Mouse (Mus musculus) small intestine, adult 2 months (tissue): ENCODE results near the gene Sertad4. TPM values are rescaled to one million over a fixed set of nuclear protein-coding genes. Genes with fewer than 3 reads are reported as not detected.

Experiments
- H3K27ac ChIP-seq: fragments of 200-500 bp; 2 replicates; pipeline ENCODE4 v1.5.1; 2012; ENCODE audit warnings: low read depth, low read length, control low read depth, inconsistent platforms; ENCODE audit not compliant: insufficient read depth
- H3K27me3 ChIP-seq: fragments of 200-500 bp; 2 replicates; pipeline ENCODE4 v1.6.1; 2012; ENCODE audit warnings: mild to moderate bottlenecking, moderate library complexity, low read length, inconsistent platforms; ENCODE audit not compliant: control insufficient read depth, insufficient read depth
- H3K36me3 ChIP-seq: fragments of 200-500 bp; 2 replicates; pipeline ENCODE4 v1.6.1; 2012; ENCODE audit warnings: mild to moderate bottlenecking, low read length, control low read depth, inconsistent platforms; ENCODE audit not compliant: control insufficient read depth, insufficient read depth
- H3K4me1 ChIP-seq: fragments of 200-500 bp; 2 replicates; pipeline ENCODE4 v1.6.1; 2012; ENCODE audit warnings: low read length, inconsistent platforms, mixed read lengths; ENCODE audit not compliant: control insufficient read depth, insufficient read depth, insufficient read length
- H3K4me3 ChIP-seq: fragments of 200-500 bp; 2 replicates; pipeline ENCODE4 v1.5.1; 2012; ENCODE audit warnings: low read depth, mild to moderate bottlenecking, control low read depth, inconsistent platforms, low read length, moderate library complexity
- CTCF ChIP-seq: fragments of 200-500 bp; IDR thresholded peaks from 2 replicates; pipeline ENCODE4 v1.5.1; 2012; ENCODE audit warnings: low read depth, mild to moderate bottlenecking, control low read depth, inconsistent platforms, low read length, moderate library complexity, mixed read lengths; ENCODE audit not compliant: insufficient replicate concordance, insufficient read length; ENCODE audit errors: extremely low read depth
- POLR2A ChIP-seq: fragments of 200-500 bp; IDR thresholded peaks from 2 replicates; pipeline ENCODE4 v1.6.1; 2012; ENCODE audit warnings: low read depth, mild to moderate bottlenecking, control low read depth, inconsistent platforms, low read length, moderate library complexity
- WGBS: fragments of 180-500 bp; shearing (Covaris S2); methylation state at CpG from one replicate; pipeline ENCODE4 v1.1.7; 2018; 5-methylcytosine and 5-hydroxymethylcytosine counted together
- polyA plus RNA-seq: library from polyadenylated mRNA; depleted of rRNA; stranded (reverse); fragments of >200 nt; gene quantifications from 2 replicates; pipeline ENCODE4 v1.2.3, GENCODE M21; 2012

Sertad4 gene
- polyA plus RNA-seq, 1 experiment: 0.79 TPM

DNA sequence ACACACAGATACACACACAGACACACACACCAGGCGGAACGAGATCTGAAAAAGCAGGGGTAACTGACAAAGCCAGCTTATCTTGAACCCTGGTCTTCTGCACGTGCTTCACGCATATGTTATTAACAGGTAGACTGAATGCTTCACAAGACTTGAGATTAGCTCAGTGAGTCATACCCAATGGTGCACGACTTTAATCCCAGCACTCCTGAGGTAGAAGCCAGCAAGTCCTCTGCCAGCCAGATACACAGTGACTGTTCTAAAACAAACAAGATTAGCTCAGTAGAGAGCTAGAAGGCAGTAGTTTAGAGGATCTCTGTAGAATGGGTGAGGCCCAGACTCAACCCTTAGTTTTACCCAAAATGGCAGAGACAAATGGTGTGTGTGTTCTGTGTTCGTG lies 4.7 kb upstream of the Sertad4 start:
- Histone ChIP-seq H3K4me3 (no peak overlapping the region), H3K27me3 (peaks cover 11% of the 10 kb centered on the region), H3K4me1 (no peaks in the 10 kb centered on the region), H3K36me3 (no peaks in the 10 kb centered on the region), H3K27ac (no peak overlapping the region)
- WGBS: 61% methylated on average over 6 of the region's 6 CpGs
- TF ChIP-seq POLR2A (no peak), CTCF (no peak)

DNA sequence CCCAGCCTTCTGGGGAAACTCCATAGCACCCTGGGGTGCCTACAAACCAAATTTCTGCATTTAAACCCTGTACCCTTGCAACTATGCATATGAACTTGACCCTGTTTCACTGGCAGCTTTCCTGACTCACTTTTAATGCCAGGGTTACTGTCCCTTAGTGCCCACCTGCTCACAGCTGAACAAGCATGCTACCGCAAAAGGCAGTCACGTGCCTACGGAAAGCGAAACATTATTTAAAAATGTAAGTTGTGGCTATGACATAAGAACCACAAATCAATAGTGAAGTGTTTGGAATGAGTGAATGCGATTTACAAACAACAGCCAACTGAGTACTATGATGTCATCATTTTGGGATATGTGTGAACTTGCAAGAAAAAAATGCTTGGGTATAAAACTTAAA lies 2.0 kb upstream of the Sertad4 start:
- H3K4me3 ChIP-seq: no peak overlapping the region
- no peaks in the 10 kb centered on the region for H3K4me1 ChIP-seq
- no peak for TF ChIP-seq CTCF
- no peak for TF ChIP-seq POLR2A
- H3K27me3 ChIP-seq: peaks cover 23% of the 10 kb centered on the region
- 82% methylated on average over 5 of the region's 5 CpGs for WGBS
- H3K36me3 ChIP-seq: no peaks in the 10 kb centered on the region
- no peak overlapping the region for H3K27ac ChIP-seq

DNA sequence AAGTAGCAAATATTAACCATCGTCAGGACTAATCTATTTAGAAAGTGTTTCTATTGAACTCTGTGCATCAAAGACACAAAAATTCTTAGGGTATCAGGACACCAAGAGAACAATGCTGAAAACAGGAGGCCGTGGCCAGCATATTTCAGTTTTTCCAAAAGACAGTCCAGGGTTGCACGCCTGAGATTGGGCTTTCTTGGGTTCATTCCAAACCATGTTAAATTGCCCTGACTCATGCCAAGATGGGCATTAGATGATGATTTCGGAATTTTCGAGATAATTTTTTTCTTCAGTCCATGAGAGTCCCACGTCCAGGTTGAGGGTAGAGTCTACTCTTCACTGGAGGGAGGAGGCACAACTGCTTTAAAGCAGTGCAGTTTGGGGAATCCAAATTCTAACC lies 1.4 kb upstream of the Sertad4 start:
- Histone ChIP-seq H3K4me3 (no peak overlapping the region), H3K36me3 (no peaks in the 10 kb centered on the region), H3K27ac (no peak overlapping the region), H3K4me1 (no peaks in the 10 kb centered on the region), H3K27me3 (peaks cover 23% of the 10 kb centered on the region)
- TF ChIP-seq CTCF: no peak
- TF ChIP-seq POLR2A: no peak
- 71% methylated on average over 6 of the region's 6 CpGs for WGBS

DNA sequence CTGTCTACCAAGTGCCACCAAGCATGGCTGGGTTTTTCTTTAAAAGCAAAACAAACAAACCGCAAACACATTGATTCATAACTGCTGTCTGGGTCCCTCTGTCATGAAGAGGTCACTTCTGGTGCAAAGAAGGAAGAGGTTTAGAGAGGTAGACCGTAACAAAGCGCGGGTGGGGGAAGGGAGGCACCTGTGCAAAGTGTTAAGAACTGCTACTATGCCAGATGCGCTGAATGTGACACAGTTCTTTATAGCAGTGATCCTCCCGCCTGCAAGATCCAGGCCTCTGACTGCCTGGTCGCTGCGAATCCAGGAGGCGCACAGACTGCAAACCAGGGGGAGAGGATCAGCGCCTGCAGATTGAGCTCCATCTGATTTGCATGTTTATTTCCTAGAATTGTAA lies 855 bp upstream of the Sertad4 start:
- H3K27me3 ChIP-seq: peaks cover 23% of the 10 kb centered on the region
- no peaks in the 10 kb centered on the region for H3K4me1 ChIP-seq
- no peak overlapping the region for H3K27ac ChIP-seq
- no peak overlapping the region for H3K4me3 ChIP-seq
- TF ChIP-seq CTCF (no peak), POLR2A (no peak)
- 46% methylated on average over 10 of the region's 10 CpGs for WGBS
- no peaks in the 10 kb centered on the region for H3K36me3 ChIP-seq

DNA sequence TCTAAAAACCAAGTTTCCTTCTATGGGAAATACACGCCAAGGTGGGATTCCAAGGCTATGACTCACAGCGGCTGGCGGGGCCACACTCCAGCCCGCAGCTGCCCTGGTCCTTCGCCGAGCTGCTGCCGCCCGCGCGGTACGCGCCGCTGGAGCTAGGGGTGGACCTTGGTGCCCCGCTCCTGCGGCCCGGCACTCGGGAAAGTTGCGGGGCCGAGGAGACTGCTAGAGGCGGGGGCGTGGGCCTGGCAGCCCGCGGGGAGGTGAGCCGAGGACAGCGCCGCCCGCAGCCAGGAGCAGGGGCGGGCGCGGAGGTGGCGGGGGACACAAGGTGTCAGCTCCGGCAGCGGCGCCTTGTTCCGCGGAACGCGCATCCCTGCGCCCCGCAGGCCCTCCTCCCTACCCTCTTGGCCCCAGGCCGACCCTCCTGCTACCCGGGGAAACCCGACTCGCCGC lies 711 bp downstream of the Sertad4 start:
- Histone ChIP-seq H3K27ac (peak overlapping the region; percentile 30; the same call in 1 of the 2 replicates), H3K4me1 (no peaks in the 10 kb centered on the region), H3K4me3 (peak overlapping the region; percentile 73), H3K36me3 (no peaks in the 10 kb centered on the region), H3K27me3 (peaks cover 23% of the 10 kb centered on the region)
- 2% methylated on average over 38 of the region's 45 CpGs for WGBS
- no peak for TF ChIP-seq POLR2A
- TF ChIP-seq CTCF: no peak

DNA sequence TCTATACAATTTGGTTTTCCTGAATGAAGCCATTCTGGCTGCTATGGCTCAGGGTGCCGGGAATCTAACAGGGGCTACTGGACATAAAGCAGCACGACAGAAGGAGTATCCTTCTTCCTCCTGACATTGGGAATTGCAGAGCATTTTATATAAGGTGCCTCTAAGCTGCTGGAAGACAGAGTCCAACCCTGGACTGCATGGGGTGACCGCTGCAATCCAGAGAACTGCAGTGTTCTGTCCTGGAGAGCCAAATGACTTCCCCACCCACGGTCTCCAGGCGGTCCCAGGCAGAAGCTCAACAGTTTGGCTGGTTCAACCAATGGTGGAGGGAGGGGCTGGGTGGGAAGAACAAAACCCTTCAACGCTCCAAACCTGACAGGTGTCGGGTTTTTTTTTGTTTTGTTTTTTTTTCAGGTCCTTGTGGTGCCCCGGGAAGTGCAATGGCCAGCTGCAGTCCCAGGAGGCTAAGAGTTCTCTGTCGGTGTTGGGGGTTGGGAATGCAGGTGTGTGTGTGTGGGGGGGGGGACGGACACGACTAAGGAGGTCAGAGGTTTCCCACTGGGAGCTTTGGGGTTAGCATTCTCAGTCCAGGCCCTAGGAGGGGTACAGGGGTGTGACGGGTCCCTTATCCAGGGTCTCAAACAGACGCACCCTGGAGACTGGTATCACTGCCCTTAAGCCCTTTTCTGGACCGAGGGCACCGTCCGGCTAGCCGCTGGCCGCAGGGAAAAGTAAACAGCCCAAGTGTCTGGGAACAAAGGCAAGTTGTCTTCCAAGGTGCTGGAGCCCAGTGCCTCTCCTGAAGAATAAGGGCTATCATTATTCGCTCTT lies 1.4 kb downstream of the Sertad4 start:
- H3K4me1 ChIP-seq: no peaks in the 10 kb centered on the region
- 20% methylated on average over 19 of the region's 19 CpGs for WGBS
- peaks cover 23% of the 10 kb centered on the region for H3K27me3 ChIP-seq

DNA sequence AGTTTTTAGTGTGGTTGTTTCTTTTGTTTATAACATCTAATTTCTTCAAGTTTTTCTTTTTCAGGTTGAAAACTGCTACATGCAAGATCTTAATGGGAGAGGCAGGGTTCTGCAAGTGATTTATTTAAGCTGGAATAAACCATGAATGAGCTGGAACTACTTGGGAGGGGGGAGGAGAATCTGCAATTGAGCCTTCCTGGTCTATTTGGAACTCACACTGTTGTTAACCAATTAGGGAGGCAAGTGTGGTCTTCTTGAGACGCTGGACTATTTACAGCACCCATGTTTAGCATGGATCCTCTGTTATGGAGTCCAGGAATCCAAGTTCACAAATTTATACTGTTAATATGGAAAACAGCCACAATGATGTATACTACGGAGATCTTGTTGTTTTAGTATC lies 2.1 kb downstream of the Sertad4 start:
- TF ChIP-seq CTCF (no peak), POLR2A (no peak)
- Histone ChIP-seq H3K4me1 (no peaks in the 10 kb centered on the region), H3K4me3 (no peak overlapping the region), H3K36me3 (no peaks in the 10 kb centered on the region), H3K27ac (no peak overlapping the region), H3K27me3 (peaks cover 23% of the 10 kb centered on the region)
- 84% methylated on average over 2 of the region's 2 CpGs for WGBS

More for the DNA sequence above, 1.4 kb downstream of the Sertad4 start:
- Histone ChIP-seq H3K27ac (no peak overlapping the region), H3K36me3 (no peaks in the 10 kb centered on the region), H3K4me3 (peak overlapping the region; percentile 73)
- TF ChIP-seq POLR2A (no peak), CTCF (no peak)

DNA sequence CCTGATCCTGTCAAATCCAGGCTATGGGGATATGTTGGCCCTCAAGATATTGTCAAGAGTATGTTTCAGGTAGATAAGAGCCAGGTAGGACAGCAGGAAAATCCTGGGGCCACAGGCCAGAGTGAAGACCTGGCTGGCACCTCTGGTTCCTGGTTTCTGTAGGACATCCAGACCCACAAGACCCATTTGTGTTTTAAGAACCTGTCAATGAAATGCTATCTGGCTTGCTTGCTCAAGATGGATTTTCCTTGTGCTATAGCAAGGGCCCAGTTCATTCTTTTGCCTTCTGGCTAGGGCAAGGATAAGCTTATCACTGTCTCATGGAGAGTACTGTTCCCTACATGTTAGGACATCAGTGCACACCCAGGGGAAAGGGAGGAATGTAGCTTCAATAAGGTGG lies 3.5 kb downstream of the Sertad4 start:
- H3K27ac ChIP-seq: no peak overlapping the region
- no peaks in the 10 kb centered on the region for H3K4me1 ChIP-seq
- TF ChIP-seq POLR2A (no peak), CTCF (no peak)

More for the DNA sequence above, 3.5 kb downstream of the Sertad4 start:
- Histone ChIP-seq H3K36me3 (no peaks in the 10 kb centered on the region), H3K27me3 (peaks cover 23% of the 10 kb centered on the region), H3K4me3 (no peak overlapping the region)
